Mouse (Mus musculus) CH12.LX (cell line): Measurements from ENCODE around the gene Colq. TPM values are rescaled to one million over a fixed set of nuclear protein-coding genes. Genes with fewer than 3 reads are reported as not detected.

Experiments used
- DNase-seq: peaks from one replicate; pipeline ENCODE4 v3.0.0-alpha.2; 2013; ENCODE audit errors: extremely low read depth
- H3K27ac ChIP-seq: 2 replicates; pipeline ENCODE4 v1.5.1; 2012; ENCODE audit warnings: low read depth, mild to moderate bottlenecking, control low read depth, moderate library complexity; ENCODE audit not compliant: insufficient read depth
- H3K27me3 ChIP-seq: replicated peaks from 2 replicates; pipeline ENCODE3; 2012; ENCODE audit warnings: inconsistent platforms
- H3K36me3 ChIP-seq, 2 experiments: replicated peaks in 1 of 2; 2 replicates each; pipeline versions ENCODE3 to v1.6.1; 2012; ENCODE audit warnings: inconsistent platforms in 1 of 2, low read length in 1 of 2, mild to moderate bottlenecking in 1 of 2, mixed read lengths in 1 of 2, moderate library complexity in 1 of 2; ENCODE audit not compliant: control insufficient read depth in 1 of 2, insufficient read depth in 1 of 2
- H3K4me1 ChIP-seq, 2 experiments: 2 replicates each; pipeline ENCODE4 v1.6.1; 2012; ENCODE audit warnings: inconsistent platforms in 1 of 2, moderate library complexity in 1 of 2; ENCODE audit not compliant: insufficient read depth in 2 of 2, control insufficient read depth in 1 of 2
- H3K4me2 ChIP-seq: 2 replicates; pipeline ENCODE4 v1.6.1; 2012; ENCODE audit warnings: low read depth, mild to moderate bottlenecking, control low read depth; ENCODE audit not compliant: poor library complexity, insufficient read depth, severe bottlenecking
- H3K4me3 ChIP-seq, 3 experiments: fragments of 150-350 bp in 1 of 3; sonication (generic) in 1 of 3; replicated peaks in 1 of 3; 2 replicates each; pipeline versions ENCODE3 to v1.5.1; 2011 to 2012; ENCODE audit warnings: low read depth in 2 of 3, low read length in 2 of 3, mild to moderate bottlenecking in 2 of 3, moderate library complexity in 2 of 3, control low read depth in 1 of 3, improper control_type of control experiment in 1 of 3, inconsistent platforms in 1 of 3, mixed read lengths in 1 of 3; ENCODE audit not compliant: poor library complexity in 1 of 3
- H3K79me2 ChIP-seq: replicated peaks from 2 replicates; pipeline ENCODE4 v1.6.1; 2012; ENCODE audit warnings: mild to moderate bottlenecking, moderate library complexity; ENCODE audit not compliant: control insufficient read depth, poor library complexity, insufficient read depth, severe bottlenecking; ENCODE audit errors: extremely low read depth
- H3K9ac ChIP-seq: 2 replicates; pipeline ENCODE4 v1.6.1; 2012; ENCODE audit warnings: low read depth, mild to moderate bottlenecking, control low read depth, moderate library complexity; ENCODE audit not compliant: insufficient read depth
- H3K9me3 ChIP-seq: replicated peaks from 2 replicates; pipeline ENCODE3; 2012; ENCODE audit warnings: low read length, inconsistent platforms, mixed read lengths
- CHD2 ChIP-seq: IDR thresholded peaks from 2 replicates; pipeline ENCODE4 v1.6.1; 2011; ENCODE audit warnings: low read length, improper control_type of control experiment
- CTCF ChIP-seq, 2 experiments: IDR thresholded peaks in 1 of 2; conservative IDR thresholded peaks in 1 of 2; 2 replicates each; pipeline ENCODE4 v1.5.1; 2011 to 2012; ENCODE audit warnings: low read depth in 2 of 2, low read length in 2 of 2, improper control_type of control experiment in 1 of 2, inconsistent platforms in 1 of 2, mild to moderate bottlenecking in 1 of 2, moderate library complexity in 1 of 2
- ELF1 ChIP-seq: IDR thresholded peaks from 2 replicates; pipeline ENCODE4 v1.6.1; 2014; ENCODE audit warnings: low read depth, mild to moderate bottlenecking, inconsistent platforms, low read length, improper control_type of control experiment
- EP300 ChIP-seq: IDR thresholded peaks from 2 replicates; pipeline ENCODE4 v1.6.1; 2011; ENCODE audit warnings: low read length, improper control_type of control experiment
- ETS1 ChIP-seq: conservative IDR thresholded peaks from 2 replicates; pipeline ENCODE4 v1.6.1; 2012; ENCODE audit warnings: low read depth, mild to moderate bottlenecking, inconsistent platforms, low read length, improper control_type of control experiment, moderate library complexity
- HCFC1 ChIP-seq: IDR thresholded peaks from 2 replicates; pipeline ENCODE4 v1.6.1; 2012; ENCODE audit warnings: low read depth, mild to moderate bottlenecking, inconsistent platforms, low read length, improper control_type of control experiment
- IRF4 ChIP-seq: IDR thresholded peaks from 2 replicates; pipeline ENCODE4 v1.6.1; 2014; ENCODE audit warnings: low read depth, mild to moderate bottlenecking, inconsistent platforms, low read length, improper control_type of control experiment
- JUN ChIP-seq: IDR thresholded peaks from 2 replicates; pipeline ENCODE4 v1.6.1; 2011; ENCODE audit warnings: low read depth, mild to moderate bottlenecking, low read length, improper control_type of control experiment, moderate library complexity; ENCODE audit not compliant: insufficient read depth
- KAT2A ChIP-seq: IDR thresholded peaks from 2 replicates; pipeline ENCODE4 v1.6.1; 2012; ENCODE audit warnings: low read length, improper control_type of control experiment, inconsistent platforms; ENCODE audit not compliant: insufficient replicate concordance
- MAFK ChIP-seq: IDR thresholded peaks from 2 replicates; pipeline ENCODE4 v1.6.1; 2011; ENCODE audit warnings: low read length, improper control_type of control experiment; ENCODE audit not compliant: insufficient replicate concordance
- MAZ ChIP-seq: IDR thresholded peaks from 2 replicates; pipeline ENCODE4 v1.6.1; 2012; ENCODE audit warnings: low read depth, mild to moderate bottlenecking, inconsistent platforms, low read length, improper control_type of control experiment, moderate library complexity
- MXI1 ChIP-seq: IDR thresholded peaks from 2 replicates; pipeline ENCODE4 v1.6.1; 2011; ENCODE audit warnings: mild to moderate bottlenecking, low read depth, low read length, improper control_type of control experiment
- MYC ChIP-seq: IDR thresholded peaks from 2 replicates; pipeline ENCODE4 v1.6.1; 2011; ENCODE audit warnings: low read depth, mild to moderate bottlenecking, improper control_type of control experiment, low read length
- NRF1 ChIP-seq: IDR thresholded peaks from 2 replicates; pipeline ENCODE4 v1.6.1; 2014; ENCODE audit warnings: low read depth, mild to moderate bottlenecking, inconsistent platforms, low read length, improper control_type of control experiment, moderate library complexity
- PAX5 ChIP-seq: IDR thresholded peaks from 2 replicates; pipeline ENCODE4 v1.6.1; 2012; ENCODE audit warnings: low read length, inconsistent platforms, mixed read lengths
- RAD21 ChIP-seq: IDR thresholded peaks from 2 replicates; pipeline ENCODE4 v1.6.1; 2011; ENCODE audit warnings: low read depth, mild to moderate bottlenecking, low read length, improper control_type of control experiment, moderate library complexity
- TCF12 ChIP-seq: IDR thresholded peaks from 2 replicates; pipeline ENCODE4 v1.6.1; 2014; ENCODE audit warnings: low read depth, mild to moderate bottlenecking, inconsistent platforms, low read length, improper control_type of control experiment
- ZC3H11A ChIP-seq: IDR thresholded peaks from 2 replicates; pipeline ENCODE4 v1.6.1; 2012; ENCODE audit warnings: low read depth, mild to moderate bottlenecking, inconsistent platforms, low read length, improper control_type of control experiment
- ZNF384 ChIP-seq: IDR thresholded peaks from 2 replicates; pipeline ENCODE4 v1.6.1; 2012; ENCODE audit warnings: low read depth, low read length, improper control_type of control experiment, inconsistent platforms
- dilution Hi-C: fragments of 300-500 bp; cut with MboI; formaldehyde crosslinking; loops from 2 replicates; pipeline ENCODE4 v1.14.3; 2020; ENCODE audit warnings: low sequenced_read_pairs; ENCODE audit not compliant: extremely low pct_unique_long_range_greater_than_20kb, extremely low pct_ligation_motif_present
- in situ Hi-C: fragments of 300-500 bp; cut with MboI; formaldehyde crosslinking; loops from 3 replicates; pipeline ENCODE4 v1.14.3; 2019; ENCODE audit warnings: low sequenced_read_pairs, low pct_ligation_motif_present, low pct_unique_long_range_greater_than_20kb, mixed read lengths
- polyA plus RNA-seq: library from polyadenylated mRNA; unstranded; fragments of >175 nt; gene quantifications from 2 replicates; pipeline ENCODE4 v1.2.1, GENCODE M21; 2012; ENCODE audit warnings: low read depth; ENCODE audit not compliant: insufficient read length
- total RNA-seq, 2 experiments: library from RNA; depleted of rRNA; stranded (reverse); fragments of 300-350 nt in 1 of 2; fragments of >200 nt in 1 of 2; gene quantifications; 2 replicates each; pipeline ENCODE4 v1.2.3; 2012 to 2014

Colq gene
- total and polyA plus RNA-seq, 3 experiments: 1.7 to 4.6 (median 4.2) TPM

- Histone ChIP-seq H3K4me3 (no peak overlapping the region), H3K9ac (no peak overlapping the region), H3K9me3 (no peaks in the 10 kb centered on the region), H3K27me3 (no peaks in the 10 kb centered on the region), H3K79me2 (no peaks in the 10 kb centered on the region), H3K4me2 (no peak overlapping the region), H3K36me3 (peaks cover 0 to 4% of the 10 kb centered on the region in 2 experiments), H3K27ac (no peak overlapping the region), H3K4me1 (peaks cover 0 to 9% of the 10 kb centered on the region in 2 experiments; a peak in 1 of 4 replicates)
- no peak for DNase-seq
- dilution Hi-C loops: no loop called here
- in situ Hi-C loops: loop anchor here (10.0 kb wide), 1 partner anchor 269 kb away; no protein-coding TSS in a partner anchor
- no peak for TF ChIP-seq RAD21
- TF ChIP-seq ZC3H11A: no peak
- no peak for TF ChIP-seq EP300
- TF ChIP-seq MXI1: no peak
- TF ChIP-seq MAZ: no peak
- TF ChIP-seq HCFC1: no peak
- TF ChIP-seq CTCF (conservative IDR thresholded peaks at IDR 0.05 in 1 of 2, IDR thresholded peaks at IDR 0.05 in 1 of 2; ENCODE audit: low read depth in 2 of 2, low read length in 2 of 2): no peak
- no peak for TF ChIP-seq PAX5
- TF ChIP-seq ELF1: no peak
- TF ChIP-seq MYC: no peak
- no peak for TF ChIP-seq IRF4
- TF ChIP-seq ZNF384: no peak
- TF ChIP-seq ETS1: no peak
- TF ChIP-seq TCF12: no peak
Measured at GRCm38 (mm10) chr14:31515895-31516294, 75.2 kb downstream of the Colq start.

DNA sequence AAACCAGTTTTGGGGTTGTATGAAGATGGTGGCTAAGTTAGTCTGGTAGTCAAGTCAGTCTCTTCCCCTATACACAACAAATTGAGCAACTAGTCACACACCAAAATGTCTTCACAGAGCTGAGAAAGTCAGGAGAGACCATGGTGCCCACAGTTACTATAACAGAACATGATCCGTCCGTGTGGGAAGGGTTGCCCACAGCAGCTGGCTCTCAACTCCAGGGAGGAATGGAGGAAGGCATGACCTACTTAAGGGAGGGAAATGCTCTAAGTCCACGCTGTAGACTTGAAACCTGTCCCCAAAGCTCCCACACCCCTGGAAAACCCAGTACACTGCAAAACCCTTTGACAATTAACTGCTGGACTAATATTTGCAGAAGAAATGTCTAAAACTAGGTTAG is 80.8 kb downstream of the Colq start:
- dilution Hi-C loops: no loop called here
- Histone ChIP-seq H3K4me3 (no peak overlapping the region), H3K9ac (no peak overlapping the region), H3K9me3 (no peaks in the 10 kb centered on the region), H3K79me2 (no peaks in the 10 kb centered on the region), H3K27me3 (no peaks in the 10 kb centered on the region), H3K4me2 (no peak overlapping the region), H3K36me3 (peaks cover 39 to 55% of the 10 kb centered on the region in 2 experiments), H3K27ac (no peak overlapping the region), H3K4me1 (no peaks in the 10 kb centered on the region)
- in situ Hi-C loops: loop anchor here (10.0 kb wide), 1 partner anchor 274 kb away; no protein-coding TSS in a partner anchor
- TF ChIP-seq ETS1 (no peak), KAT2A (no peak), CTCF (conservative IDR thresholded peaks at IDR 0.05 in 1 of 2, IDR thresholded peaks at IDR 0.05 in 1 of 2; ENCODE audit: low read depth in 2 of 2, low read length in 2 of 2) (no peak), HCFC1 (no peak), NRF1 (no peak), MAFK (no peak), MAZ (no peak), CHD2 (no peak), MYC (no peak), JUN (no peak)
- DNase-seq: no peak
